15 mouse cellular contexts compared by ENCODE assay signal in the genomic region with DNA sequence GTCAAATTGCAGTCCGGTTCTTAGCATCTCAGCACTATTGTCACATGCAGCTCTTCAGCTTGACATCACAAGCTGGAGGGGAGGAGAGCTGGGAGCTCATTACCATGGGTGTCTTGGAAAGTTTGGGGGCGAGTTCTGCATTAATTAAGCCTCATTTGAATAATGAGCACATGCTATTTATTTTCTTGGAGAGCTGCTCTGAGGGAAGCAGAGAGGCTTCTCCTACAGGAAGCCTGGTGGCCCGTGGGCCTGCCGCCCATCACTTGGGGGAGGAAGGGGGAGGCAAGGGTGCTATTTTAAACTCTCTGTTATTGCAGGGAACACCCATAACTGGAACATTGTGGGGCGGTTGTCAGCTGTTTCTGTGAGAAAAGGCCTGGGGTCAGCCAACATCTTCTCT.
DNase-seq lines count a peak whose midpoint lies in the region; ATAC-seq lines count a peak whose summit lies in the region.
"Had no signal": no experiment of that assay in that cellular context is flagged by ENCODE, and none has a peak within 500 bp of the region (broad histone marks: within the 10 kb centered on the region; RNA-seq: fewer than 3 reads in every experiment).

No protein-coding gene starts in this region.

- H3K4me2 ChIP-seq in forebrain, embryonic 12.5 days, result no peak overlapping the region
- H3K4me2 ChIP-seq in neural tube, embryonic 15.5 days, result no peak overlapping the region
- no peak overlapping the region for H3K4me2 ChIP-seq in midbrain, embryonic 11.5 days
- no peak overlapping the region for H3K4me2 ChIP-seq in liver, embryonic 11.5 days
- H3K4me2 ChIP-seq: limb, embryonic 15.5 days; lung, embryonic 14.5 days had no signal

- WGBS in forebrain, embryonic 12.5 days, result 32% methylated on average over 5 of the region's 5 CpGs
- 59% methylated on average over 5 of the region's 5 CpGs for WGBS in neural tube, embryonic 15.5 days
- 69% methylated on average over 5 of the region's 5 CpGs for WGBS in midbrain, embryonic 11.5 days
- WGBS in liver, embryonic 11.5 days, result 61% methylated on average over 5 of the region's 5 CpGs

- no peaks in the 10 kb centered on the region for H3K36me3 ChIP-seq in forebrain, embryonic 12.5 days (replicated peaks)
- H3K36me3 ChIP-seq in neural tube, embryonic 15.5 days, result no peaks in the 10 kb centered on the region
- H3K36me3 ChIP-seq in midbrain, embryonic 11.5 days (ENCODE audit: control insufficient read depth, insufficient read depth, low read length), result no peaks in the 10 kb centered on the region
- H3K36me3 ChIP-seq in liver, embryonic 11.5 days (ENCODE audit: control insufficient read depth, insufficient read depth, low read length), result no peaks in the 10 kb centered on the region
- H3K36me3 ChIP-seq: limb, embryonic 15.5 days had no signal

- no peak overlapping the region for H3K27ac ChIP-seq in forebrain, embryonic 12.5 days
- no peak overlapping the region for H3K27ac ChIP-seq in neural tube, embryonic 15.5 days (replicated peaks)
- H3K27ac ChIP-seq in midbrain, embryonic 11.5 days (ENCODE audit: low read depth, low read length), result no peak overlapping the region
- H3K27ac ChIP-seq in liver, embryonic 11.5 days (ENCODE audit: low read depth, low read length), result no peak overlapping the region
- H3K27ac ChIP-seq: limb, embryonic 15.5 days had no signal

- H3K27me3 ChIP-seq in forebrain, embryonic 12.5 days, result no peaks in the 10 kb centered on the region
- H3K27me3 ChIP-seq in neural tube, embryonic 15.5 days (replicated peaks), result no peaks in the 10 kb centered on the region
- no peaks in the 10 kb centered on the region for H3K27me3 ChIP-seq in midbrain, embryonic 11.5 days (ENCODE audit: control insufficient read depth, insufficient read depth, low read length)
- no peaks in the 10 kb centered on the region for H3K27me3 ChIP-seq in liver, embryonic 11.5 days (replicated peaks; ENCODE audit: control insufficient read depth, insufficient read depth, low read length)
- H3K27me3 ChIP-seq: limb, embryonic 15.5 days had no signal

- no peak overlapping the region for H3K9ac ChIP-seq in forebrain, embryonic 12.5 days
- no peak overlapping the region for H3K9ac ChIP-seq in neural tube, embryonic 15.5 days (replicated peaks)
- no peak overlapping the region for H3K9ac ChIP-seq in midbrain, embryonic 11.5 days (ENCODE audit: low read length)
- no peak overlapping the region for H3K9ac ChIP-seq in liver, embryonic 11.5 days (ENCODE audit: low read depth, low read length)
- H3K9ac ChIP-seq: limb, embryonic 15.5 days; lung, embryonic 14.5 days had no signal

- no peaks in the 10 kb centered on the region for H3K9me3 ChIP-seq in forebrain, embryonic 12.5 days
- H3K9me3 ChIP-seq in neural tube, embryonic 15.5 days (replicated peaks), result no peaks in the 10 kb centered on the region
- H3K9me3 ChIP-seq in midbrain, embryonic 11.5 days (ENCODE audit: control insufficient read depth, low read length), result no peaks in the 10 kb centered on the region
- peaks cover 3% of the 10 kb centered on the region; the same call in 1 of the 2 replicates for H3K9me3 ChIP-seq in liver, embryonic 11.5 days (ENCODE audit: control insufficient read depth, low read length)
- H3K9me3 ChIP-seq: limb, embryonic 15.5 days had no signal

- no peak overlapping the region for H3K4me3 ChIP-seq in forebrain, embryonic 12.5 days (replicated peaks)
- no peak overlapping the region for H3K4me3 ChIP-seq in neural tube, embryonic 15.5 days (replicated peaks)
- no peak overlapping the region for H3K4me3 ChIP-seq in midbrain, embryonic 11.5 days (ENCODE audit: low read depth, low read length)
- no peak overlapping the region for H3K4me3 ChIP-seq in liver, embryonic 11.5 days (ENCODE audit: low read depth, low read length)
- H3K4me3 ChIP-seq: erythroblast, embryonic 14.5 days; limb, embryonic 15.5 days had no signal

- peak; percentile 88 to 89 for DNase-seq in frontal cortex, adult 2 months (ENCODE audit: extremely low spot score in 1 of 2, low spot score in 1 of 2)
- peak; percentile 23 to 40 for DNase-seq in layer of hippocampus, postnatal 10 days (ENCODE audit: low spot score in 2 of 2)
- peak; percentile 84 to 85 for DNase-seq in right cerebral cortex, adult 2 months (ENCODE audit: low spot score in 2 of 2)
- DNase-seq in midbrain, embryonic 11.5 days (ENCODE audit: low spot score, missing footprints), result no peak
- no peak for DNase-seq in liver, embryonic 11.5 days (ENCODE audit: low spot score)
- DNase-seq: cerebellum, adult 18-20 months; embryo, embryonic 11 days; heart, postnatal 36 days; lung, embryonic 14.5 days; thymus, adult 2 months had no signal

- peaks cover 16% of the 10 kb centered on the region for H3K4me1 ChIP-seq in forebrain, embryonic 12.5 days
- H3K4me1 ChIP-seq in neural tube, embryonic 15.5 days, result no peaks in the 10 kb centered on the region
- 0 out of 2 replicates have a peak, but pooled peaks cover 2% of the 10 kb centered on the region for H3K4me1 ChIP-seq in midbrain, embryonic 11.5 days (ENCODE audit: control insufficient read depth, insufficient read depth, low read length)
- H3K4me1 ChIP-seq in liver, embryonic 11.5 days (replicated peaks; ENCODE audit: control insufficient read depth, insufficient read depth, low read length), result no peaks in the 10 kb centered on the region
- H3K4me1 ChIP-seq: limb, embryonic 15.5 days had no signal

- ATAC-seq in forebrain, embryonic 12.5 days (ENCODE audit: low FRiP score), result peak; percentile 57; the same call in 1 of the 2 replicates
- no peak for ATAC-seq in neural tube, embryonic 15.5 days (ENCODE audit: low FRiP score)
- no peak for ATAC-seq in midbrain, embryonic 11.5 days (ENCODE audit: low FRiP score)
- ATAC-seq in liver, embryonic 11.5 days (replicated peaks; ENCODE audit: low FRiP score), result no peak
- ATAC-seq: activated CD4-positive, CD25-positive, alpha-beta regulatory T cell, adult 4 months had no signal

Comparison
In these comparisons a context has a peak if more than half of its experiments do, and no peak if none do; other contexts are left out.
1. DNase-seq: peak in frontal cortex, adult 2 months (2 of 2), layer of hippocampus, postnatal 10 days (2 of 2) and right cerebral cortex, adult 2 months (2 of 2); none in midbrain, embryonic 11.5 days (single experiment) and liver, embryonic 11.5 days (single experiment).